Mouse (Mus musculus): ENCODE data around the gene Jazf1. TPM values are rescaled to one million over a fixed set of nuclear protein-coding genes. Genes with fewer than 3 reads are reported as not detected.

Jazf1 gene
- polyA plus RNA-seq (2015; fragmentation: Nextera tagmentation; extraction: Ambion mirVana), result 28.6 and 33.3 TPM in 2 replicates

GRCm38 (mm10) chr6:53067989-53068874 is at the start of gene Jazf1:
Gene Jazf1, minus strand, starts transcription at chr6:53068631.
- no peaks in the 10 kb centered on the region for H3K36me3 ChIP-seq
- ATAC-seq (replicated peaks), result peak; percentile 78
- peak within 1 kb of the TSS; percentile 80 for H3K27ac ChIP-seq (replicated peaks)
- H3K9me3 ChIP-seq, result no peaks in the 10 kb centered on the region
- H3K9ac ChIP-seq (replicated peaks), result peak within 1 kb of the TSS; percentile 78
- H3K4me1 ChIP-seq, result peaks cover 26% of the 10 kb centered on the region
- no peaks in the 10 kb centered on the region for H3K27me3 ChIP-seq
- H3K4me2 ChIP-seq (replicated peaks), result peak within 1 kb of the TSS; percentile 87
- H3K4me3 ChIP-seq, result peak within 1 kb of the TSS; percentile 91
- WGBS, result under 1% methylated on average over 55 of the region's 133 CpGs

DNA sequence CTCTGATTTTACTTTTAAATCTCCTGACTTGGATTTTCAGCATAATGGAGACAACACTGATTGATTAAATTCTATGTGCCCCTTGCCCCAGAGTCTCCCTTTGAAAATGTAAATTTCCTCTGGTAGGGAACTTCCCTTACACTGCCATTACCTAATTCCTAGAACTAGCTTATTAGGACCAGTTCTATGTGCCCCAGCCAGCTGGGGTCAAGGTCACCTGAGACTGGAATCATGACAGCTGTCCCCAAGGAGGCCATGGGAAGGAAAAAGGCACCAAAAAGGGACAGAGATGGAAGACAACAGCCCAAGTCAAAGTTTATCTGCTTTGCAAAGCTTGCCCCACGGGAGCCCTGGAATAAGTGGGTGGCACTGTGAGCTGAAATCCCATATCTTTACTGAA is 49.4 kb upstream of the Jazf1 start:
- Histone ChIP-seq H3K9ac (replicated peaks) (no peak overlapping the region), H3K4me2 (replicated peaks) (no peak overlapping the region), H3K27me3 (no peaks in the 10 kb centered on the region), H3K4me1 (no peaks in the 10 kb centered on the region), H3K4me3 (no peak overlapping the region), H3K9me3 (no peaks in the 10 kb centered on the region), H3K27ac (replicated peaks) (no peak overlapping the region), H3K36me3 (no peaks in the 10 kb centered on the region)
- 64% methylated on average over 1 of the region's 1 CpGs for WGBS
- no peak for ATAC-seq (replicated peaks)

DNA sequence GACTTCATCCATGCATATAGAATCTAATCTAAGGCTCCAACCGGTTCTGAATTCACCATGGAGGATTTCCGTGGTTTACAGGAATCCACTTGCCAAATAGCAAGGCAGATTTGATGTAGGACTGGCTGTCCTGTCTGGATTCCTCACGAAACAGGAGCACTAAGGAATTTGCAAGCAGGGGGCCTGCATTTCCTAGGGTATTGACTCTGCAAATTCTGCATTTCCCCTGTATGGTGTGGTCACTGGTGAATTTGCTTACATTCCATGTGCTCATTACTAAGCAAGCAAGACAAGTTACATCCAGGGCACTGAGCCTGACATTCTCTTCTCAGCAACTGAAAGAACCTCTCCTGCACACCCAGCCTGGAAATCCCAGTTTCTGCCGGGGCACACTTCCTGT is 18.4 kb upstream of the Jazf1 start:
- Histone ChIP-seq H3K9me3 (no peaks in the 10 kb centered on the region), H3K9ac (replicated peaks) (no peak overlapping the region), H3K27me3 (no peaks in the 10 kb centered on the region), H3K4me2 (replicated peaks) (no peak overlapping the region), H3K36me3 (no peaks in the 10 kb centered on the region), H3K4me3 (no peak overlapping the region), H3K4me1 (no peaks in the 10 kb centered on the region), H3K27ac (replicated peaks) (no peak overlapping the region)
- WGBS, result 65% methylated on average over 4 of the region's 4 CpGs
- no peak for ATAC-seq (replicated peaks)

- WGBS, result 75% methylated on average over 4 of the region's 4 CpGs
- Histone ChIP-seq H3K4me2 (replicated peaks) (no peak overlapping the region), H3K27ac (replicated peaks) (no peak overlapping the region), H3K4me3 (no peak overlapping the region), H3K9me3 (no peaks in the 10 kb centered on the region), H3K27me3 (no peaks in the 10 kb centered on the region), H3K36me3 (no peaks in the 10 kb centered on the region), H3K4me1 (no peaks in the 10 kb centered on the region), H3K9ac (replicated peaks) (no peak overlapping the region)
- no peak for ATAC-seq (replicated peaks)
Observed at GRCm38 (mm10) chr6:53081241-53081640, 12.8 kb upstream of the Jazf1 start.

- no peaks in the 10 kb centered on the region for H3K4me1 ChIP-seq
- no peaks in the 10 kb centered on the region for H3K9me3 ChIP-seq
- H3K4me3 ChIP-seq, result no peak overlapping the region
- no peak overlapping the region for H3K27ac ChIP-seq (replicated peaks)
- no peak overlapping the region for H3K4me2 ChIP-seq (replicated peaks)
- no peak overlapping the region for H3K9ac ChIP-seq (replicated peaks)
- no peaks in the 10 kb centered on the region for H3K36me3 ChIP-seq
- no peaks in the 10 kb centered on the region for H3K27me3 ChIP-seq
- WGBS, result 13% methylated on average over 2 of the region's 2 CpGs
- no peak for ATAC-seq (replicated peaks)
Observed at GRCm38 (mm10) chr6:53078671-53079070, 10.2 kb upstream of the Jazf1 start.

GRCm38 (mm10) chr6:53071732-53072131 is 3.3 kb upstream of the Jazf1 start:
- Histone ChIP-seq H3K9me3 (no peaks in the 10 kb centered on the region), H3K27ac (replicated peaks) (no peak overlapping the region), H3K4me2 (replicated peaks) (no peak overlapping the region), H3K4me3 (no peak overlapping the region), H3K4me1 (peaks cover 26% of the 10 kb centered on the region), H3K36me3 (no peaks in the 10 kb centered on the region), H3K9ac (replicated peaks) (no peak overlapping the region), H3K27me3 (no peaks in the 10 kb centered on the region)
- no peak for ATAC-seq (replicated peaks)
- WGBS, result 83% methylated on average over 6 of the region's 6 CpGs

- Histone ChIP-seq H3K4me1 (peaks cover 26% of the 10 kb centered on the region), H3K27ac (replicated peaks) (no peak overlapping the region; the same call in 1 of the 2 replicates), H3K36me3 (no peaks in the 10 kb centered on the region), H3K4me3 (no peak overlapping the region), H3K27me3 (no peaks in the 10 kb centered on the region), H3K4me2 (replicated peaks) (no peak overlapping the region), H3K9ac (replicated peaks) (no peak overlapping the region), H3K9me3 (no peaks in the 10 kb centered on the region)
- 21% methylated on average over 5 of the region's 5 CpGs for WGBS
- no peak for ATAC-seq (replicated peaks)
Observed at GRCm38 (mm10) chr6:53069976-53070575, 1.6 kb upstream of the Jazf1 start.

DNA sequence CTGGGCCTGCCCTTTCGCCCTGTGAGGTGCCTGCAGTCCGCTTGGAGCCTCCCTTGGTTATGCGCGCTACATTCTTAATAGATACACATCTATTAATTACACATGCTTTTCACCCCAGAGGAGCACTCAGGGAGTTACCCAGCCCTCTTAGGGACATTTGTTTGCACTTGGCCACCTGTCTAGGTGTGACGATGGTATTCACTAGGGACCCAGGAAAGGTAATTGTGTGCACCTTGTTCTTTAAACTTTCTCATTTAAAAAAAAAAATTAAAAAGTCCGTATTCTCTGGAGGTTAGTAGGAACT is 396 bp upstream of the Jazf1 start:
- peak overlapping the region; percentile 78 for H3K9ac ChIP-seq (replicated peaks)
- no peak for ATAC-seq (replicated peaks)

DNA sequence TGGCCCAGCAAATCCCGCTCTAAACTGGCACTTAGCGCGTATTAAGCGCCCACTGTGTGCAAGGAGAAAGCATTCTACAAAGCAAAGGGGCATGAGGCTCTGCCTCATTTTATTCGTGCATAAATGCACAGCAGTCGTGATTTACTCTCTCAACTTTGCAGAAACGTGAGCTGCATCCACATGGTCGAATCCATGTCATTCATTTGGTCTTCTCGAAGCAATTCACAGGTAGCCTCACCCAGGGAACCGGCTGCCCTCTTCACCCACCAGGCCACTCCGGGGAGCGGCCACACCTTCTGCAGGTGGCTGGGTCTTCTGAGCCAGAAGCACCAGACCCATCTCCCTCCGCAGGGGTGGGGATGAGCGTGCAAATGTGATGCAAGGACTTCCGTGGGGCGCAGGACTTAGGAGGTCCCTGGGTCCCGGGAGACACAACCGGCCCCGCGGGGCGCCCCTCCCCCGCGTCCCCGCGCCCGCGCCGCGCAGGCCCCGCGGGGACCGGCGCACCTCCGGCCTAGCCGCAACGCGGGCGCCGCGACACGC is 914 bp downstream of the Jazf1 start:
- H3K27me3 ChIP-seq, result no peaks in the 10 kb centered on the region
- no peaks in the 10 kb centered on the region for H3K36me3 ChIP-seq
- H3K9me3 ChIP-seq, result no peaks in the 10 kb centered on the region
- H3K4me3 ChIP-seq, result peak overlapping the region; percentile 91
- H3K4me1 ChIP-seq, result peaks cover 26% of the 10 kb centered on the region
- peak; percentile 12; the same call in 1 of the 2 replicates for ATAC-seq (replicated peaks)
- 2% methylated on average over 32 of the region's 41 CpGs for WGBS
- H3K4me2 ChIP-seq (replicated peaks), result peak overlapping the region; percentile 87
- peak overlapping the region; percentile 78 for H3K9ac ChIP-seq (replicated peaks)
- H3K27ac ChIP-seq (replicated peaks), result peak overlapping the region; percentile 80

More for the DNA sequence above, 396 bp upstream of the Jazf1 start:
- no peaks in the 10 kb centered on the region for H3K36me3 ChIP-seq
- no peaks in the 10 kb centered on the region for H3K9me3 ChIP-seq
- peak overlapping the region; percentile 87 for H3K4me2 ChIP-seq (replicated peaks)
- WGBS, result 2% methylated on average over 6 of the region's 6 CpGs
- no peaks in the 10 kb centered on the region for H3K27me3 ChIP-seq
- peaks cover 26% of the 10 kb centered on the region for H3K4me1 ChIP-seq
- H3K4me3 ChIP-seq, result peak overlapping the region; percentile 91
- H3K27ac ChIP-seq (replicated peaks), result peak overlapping the region; percentile 80

- no peaks in the 10 kb centered on the region for H3K9me3 ChIP-seq
- WGBS, result 61% methylated on average over 3 of the region's 3 CpGs
- no peaks in the 10 kb centered on the region for H3K27me3 ChIP-seq
- H3K4me2 ChIP-seq (replicated peaks), result peak overlapping the region; percentile 87
- no peak overlapping the region for H3K27ac ChIP-seq (replicated peaks)
- peaks cover 26% of the 10 kb centered on the region for H3K4me1 ChIP-seq
- H3K4me3 ChIP-seq, result peak overlapping the region; percentile 91
- peak overlapping the region; percentile 78; the same call in 1 of the 2 replicates for H3K9ac ChIP-seq (replicated peaks)
- no peaks in the 10 kb centered on the region for H3K36me3 ChIP-seq
- no peak for ATAC-seq (replicated peaks)
Observed at GRCm38 (mm10) chr6:53066978-53067377, 1.5 kb downstream of the Jazf1 start.

- no peak overlapping the region for H3K4me3 ChIP-seq
- H3K27me3 ChIP-seq, result no peaks in the 10 kb centered on the region
- no peak overlapping the region for H3K4me2 ChIP-seq (replicated peaks)
- peaks cover 12% of the 10 kb centered on the region for H3K4me1 ChIP-seq
- H3K36me3 ChIP-seq, result no peaks in the 10 kb centered on the region
- no peak overlapping the region for H3K9ac ChIP-seq (replicated peaks)
- H3K9me3 ChIP-seq, result no peaks in the 10 kb centered on the region
- 91% methylated on average over 4 of the region's 4 CpGs for WGBS
- H3K27ac ChIP-seq (replicated peaks), result no peak overlapping the region
- ATAC-seq (replicated peaks), result no peak
Observed at GRCm38 (mm10) chr6:53064070-53064469, 4.4 kb downstream of the Jazf1 start.

DNA sequence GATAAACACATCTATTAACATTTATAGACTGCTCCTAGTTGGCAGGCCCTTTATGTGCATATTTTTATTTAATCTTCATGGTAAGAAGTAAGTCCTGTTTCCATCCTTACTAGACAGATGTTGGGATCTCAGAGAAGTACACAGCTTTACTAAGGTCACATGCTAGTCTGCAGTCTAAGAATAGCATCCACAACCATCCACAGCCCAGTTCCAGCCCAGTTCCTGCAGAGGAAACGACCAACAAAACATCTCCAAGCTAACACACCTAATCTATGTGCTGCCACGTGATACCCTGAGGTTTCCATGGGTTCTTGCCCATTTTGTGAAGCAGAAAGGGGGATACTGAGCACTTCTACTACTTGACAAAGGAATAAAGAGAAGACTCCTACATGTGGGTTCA is 13.5 kb downstream of the Jazf1 start:
- no peaks in the 10 kb centered on the region for H3K9me3 ChIP-seq
- no peak overlapping the region for H3K4me2 ChIP-seq (replicated peaks)
- no peak for ATAC-seq (replicated peaks)
- H3K27me3 ChIP-seq, result no peaks in the 10 kb centered on the region
- H3K36me3 ChIP-seq, result no peaks in the 10 kb centered on the region
- H3K9ac ChIP-seq (replicated peaks), result no peak overlapping the region
- no peak overlapping the region for H3K27ac ChIP-seq (replicated peaks)
- 69% methylated on average over 2 of the region's 2 CpGs for WGBS
- H3K4me3 ChIP-seq, result no peak overlapping the region
- H3K4me1 ChIP-seq, result no peaks in the 10 kb centered on the region

All from forebrain, embryonic 15.5 days (tissue).